Mouse (Mus musculus) large intestine, adult 2 months (tissue): ENCODE data around the gene Il9r. TPM values are rescaled to one million over a fixed set of nuclear protein-coding genes. Genes with fewer than 3 reads are reported as not detected.

Experiments
- DNase-seq: peaks from one replicate; pipeline ENCODE4 v3.0.0-alpha.2; 2012; ENCODE audit warnings: low read depth, low spot score
- WGBS: fragments of 180-500 bp; shearing (Covaris S2); methylation state at CpG from one replicate; pipeline ENCODE4 v1.1.7; 2018; 5-methylcytosine and 5-hydroxymethylcytosine counted together
- polyA plus RNA-seq: library from polyadenylated mRNA; depleted of rRNA; stranded (reverse); fragments of >200 nt; gene quantifications from 2 replicates; pipeline ENCODE4 v1.2.3, GENCODE M21; 2012; rRNA removed

The Il9r gene
- 1.3 and 2.3 TPM in 2 replicates for polyA plus RNA-seq

DNA sequence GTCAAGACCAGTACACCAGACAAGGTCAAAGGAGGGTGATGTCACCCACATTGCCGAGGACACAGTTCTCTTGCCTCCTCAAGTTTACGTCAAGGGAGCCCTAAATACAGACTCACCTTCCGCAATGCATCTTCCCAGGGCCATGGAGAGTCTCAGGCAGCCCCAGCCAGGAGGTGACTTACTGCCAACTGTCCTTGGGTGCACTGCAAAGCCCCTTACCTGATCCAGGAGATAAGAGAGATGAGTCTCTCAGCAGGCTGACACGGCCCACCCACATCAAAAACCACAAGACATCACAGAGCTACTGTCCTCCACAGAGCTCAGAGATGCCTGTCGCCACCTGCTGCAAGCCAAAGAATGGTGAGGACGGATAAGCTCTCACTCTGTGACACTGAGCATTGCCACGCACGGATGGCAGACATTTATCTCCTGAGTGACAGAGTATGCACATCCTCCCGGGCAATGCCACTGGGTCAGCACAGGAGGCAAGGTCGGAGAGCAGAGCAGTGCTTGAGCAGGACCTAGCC, at the start of gene Il9r:
Il9r (minus strand) TSS at position 205 of the 527 bp plus-strand sequence.
- DNase-seq: no peak
- 63% methylated on average over 10 of the region's 10 CpGs for WGBS

DNA sequence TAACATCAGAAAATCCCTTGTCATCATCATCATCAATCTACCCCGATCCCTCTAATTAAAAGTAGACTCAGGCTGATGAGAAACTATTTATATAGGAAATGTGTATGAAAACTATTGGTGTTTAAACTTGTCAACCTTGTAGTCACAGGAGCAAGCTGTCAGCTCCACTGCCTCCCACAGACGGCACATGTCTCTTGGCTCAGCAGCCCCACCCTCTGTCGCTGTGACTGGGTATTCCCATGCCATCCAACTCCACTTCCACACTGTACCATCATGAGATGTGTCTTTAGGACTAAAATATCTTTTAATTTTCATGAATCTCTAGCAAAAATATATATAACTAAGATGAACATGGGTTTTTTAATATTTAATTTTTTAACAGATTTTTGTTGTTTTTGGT, 48.3 kb upstream of the Il9r start:
- WGBS: 86% methylated on average over 3 of the region's 3 CpGs
- no peak for DNase-seq

DNA sequence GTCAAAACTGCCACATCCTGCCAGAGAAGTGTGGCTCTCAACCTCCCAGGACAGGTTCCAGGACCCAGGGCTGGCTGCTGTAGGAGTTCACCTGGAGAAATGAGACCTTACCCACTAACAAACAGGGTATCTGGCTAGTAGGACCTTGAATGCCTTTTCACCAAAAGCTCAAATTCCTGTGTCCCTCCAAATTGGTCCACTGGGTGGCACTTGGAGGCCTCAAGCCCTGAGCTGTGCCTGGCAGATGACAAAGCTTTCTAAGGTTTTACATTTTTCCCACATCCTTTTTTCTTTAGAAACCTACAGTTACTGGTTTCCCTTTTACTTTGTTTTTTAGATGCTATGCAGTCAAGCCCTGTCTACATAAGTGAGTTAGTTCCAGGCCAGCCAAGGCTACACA, 47.0 kb upstream of the Il9r start:
- no peak for DNase-seq

DNA sequence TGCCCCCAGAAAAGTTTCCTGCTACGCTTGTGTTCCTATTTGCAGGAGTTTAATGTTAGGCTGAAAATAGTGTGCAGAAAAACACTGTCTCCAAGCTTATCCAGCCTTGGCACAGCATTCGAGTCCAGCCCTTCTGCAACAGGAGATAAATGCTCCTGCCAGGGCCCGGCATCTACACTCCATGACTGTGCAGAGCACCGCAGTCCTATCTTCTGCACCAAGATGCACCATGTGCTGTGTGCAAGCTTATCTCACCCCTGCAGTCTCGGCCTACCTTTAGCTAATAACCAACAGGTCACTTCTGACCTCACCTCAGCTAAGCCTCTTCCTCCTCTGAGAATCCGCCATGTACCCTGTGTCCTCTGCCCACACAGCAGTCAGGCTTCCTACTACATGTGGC, 45.5 kb upstream of the Il9r start:
- 93% methylated on average over 6 of the region's 6 CpGs for WGBS

DNA sequence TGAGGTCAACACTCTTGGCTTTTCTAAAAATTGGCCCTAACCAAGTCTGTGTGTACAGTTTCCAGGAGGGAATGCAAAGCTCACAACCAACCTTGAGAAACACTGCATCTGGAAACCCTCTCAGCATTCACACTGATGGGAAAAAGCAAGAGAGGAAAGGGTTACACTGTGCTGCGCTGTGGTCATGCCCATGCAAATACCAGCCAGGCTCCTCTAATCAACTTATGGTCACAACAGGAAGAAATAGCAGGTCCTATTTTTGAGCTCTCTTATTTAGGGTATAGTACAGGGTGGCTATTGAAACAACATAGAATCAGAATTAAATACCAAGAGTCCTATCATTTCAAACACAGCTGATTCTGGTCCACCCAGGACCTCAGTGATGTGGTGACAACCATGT, 44.5 kb upstream of the Il9r start:
- no peak for DNase-seq
- 94% methylated on average over 1 of the region's 1 CpGs for WGBS

More for the DNA sequence above, 45.5 kb upstream of the Il9r start:
- DNase-seq: no peak

DNA sequence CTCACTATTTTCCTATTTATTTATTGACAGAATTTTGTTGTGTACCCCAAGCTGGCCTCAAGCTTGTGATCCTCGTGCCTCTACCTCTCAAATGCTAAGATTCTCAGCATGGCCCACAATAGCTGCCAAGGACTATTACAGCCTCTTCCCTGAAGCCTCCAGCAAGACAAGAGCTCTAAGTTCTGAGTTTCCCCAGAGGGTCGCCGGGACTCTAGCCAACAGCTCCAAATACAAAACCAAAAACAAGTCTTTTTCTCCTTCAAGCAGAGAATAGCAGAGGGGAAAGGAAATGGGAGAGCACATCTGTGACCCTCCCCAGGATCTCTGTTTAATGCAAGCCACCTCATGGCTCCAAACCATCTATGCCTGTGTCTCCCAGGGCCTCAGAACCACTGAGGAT, 44.0 kb upstream of the Il9r start:
- DNase-seq: no peak
- 73% methylated on average over 3 of the region's 3 CpGs for WGBS

DNA sequence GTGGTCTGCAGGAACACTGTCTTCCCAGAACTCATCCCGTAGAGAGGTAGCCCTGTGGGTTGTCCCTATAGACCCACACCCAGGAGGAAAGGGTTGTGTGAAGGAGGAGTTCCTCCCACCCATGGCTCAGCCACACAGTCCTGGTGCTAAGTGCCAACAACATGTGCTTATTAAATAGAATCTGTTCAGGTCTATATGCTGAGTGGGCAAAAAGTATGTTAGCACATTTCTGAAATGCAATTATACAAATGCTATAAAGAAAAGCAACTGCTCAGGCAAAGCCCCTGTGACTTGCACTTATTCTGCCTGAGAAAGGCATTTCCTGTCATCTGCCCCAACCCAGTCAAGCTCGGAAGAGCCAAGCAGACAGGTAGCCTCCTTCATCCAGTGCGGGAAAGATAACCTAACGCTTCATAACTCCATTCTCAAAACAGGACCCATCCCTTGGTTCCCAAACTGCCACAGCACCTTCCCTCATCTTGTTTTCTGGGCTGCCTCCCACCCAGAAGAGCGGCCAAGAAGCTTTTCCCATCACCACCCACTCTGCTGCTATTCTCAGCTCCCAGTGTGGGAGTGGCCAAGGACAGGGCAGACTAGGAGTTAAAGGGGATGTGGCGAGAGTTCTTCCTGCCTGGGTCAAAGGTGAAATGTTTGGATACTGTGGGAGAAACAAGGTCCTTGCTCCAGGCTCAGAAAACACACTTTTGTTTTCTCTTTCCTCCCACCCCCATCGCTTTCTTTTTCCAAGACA, 43.3 kb upstream of the Il9r start:
- WGBS: 73% methylated on average over 7 of the region's 7 CpGs
- DNase-seq: no peak

DNA sequence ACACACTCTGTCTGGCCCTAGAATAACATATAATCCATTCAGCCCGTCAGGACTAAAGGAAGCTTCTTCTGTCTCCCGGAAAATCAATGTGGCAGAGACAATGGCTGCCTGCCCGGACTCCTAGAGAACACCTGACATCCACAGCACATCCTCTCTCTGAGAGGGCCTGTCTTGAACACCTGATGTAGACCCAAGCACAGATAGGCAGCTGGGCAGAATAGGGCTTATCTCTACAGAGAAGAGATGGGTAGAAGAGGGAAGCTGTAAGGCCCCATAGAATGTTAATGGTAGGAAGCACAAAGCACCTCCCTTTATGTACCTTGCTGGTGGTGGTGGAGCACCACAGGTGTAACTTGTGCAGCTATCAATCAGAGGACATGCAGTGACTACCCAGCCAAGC, 42.1 kb upstream of the Il9r start:
- DNase-seq: no peak
- 70% methylated on average over 3 of the region's 3 CpGs for WGBS

DNA sequence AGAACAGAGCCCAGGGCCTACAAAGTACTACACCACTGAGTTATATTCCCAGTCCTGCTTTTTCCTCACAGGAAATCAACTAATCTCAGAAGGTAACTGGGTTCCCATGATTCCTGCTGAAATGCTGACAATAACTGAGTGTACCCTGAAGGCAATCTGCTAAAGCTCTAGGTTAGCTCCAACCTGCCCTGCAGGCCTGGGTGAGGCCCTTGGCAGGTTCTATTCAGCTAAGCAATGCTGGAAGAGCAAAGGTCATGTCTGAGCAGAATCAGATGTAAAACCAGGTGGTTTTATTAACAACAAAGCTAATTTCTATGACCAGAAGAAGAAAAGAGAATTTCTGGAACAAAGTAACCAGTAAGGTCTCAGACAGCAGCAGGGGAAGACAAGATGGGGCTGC, 41.3 kb upstream of the Il9r start:
- no peak for DNase-seq

DNA sequence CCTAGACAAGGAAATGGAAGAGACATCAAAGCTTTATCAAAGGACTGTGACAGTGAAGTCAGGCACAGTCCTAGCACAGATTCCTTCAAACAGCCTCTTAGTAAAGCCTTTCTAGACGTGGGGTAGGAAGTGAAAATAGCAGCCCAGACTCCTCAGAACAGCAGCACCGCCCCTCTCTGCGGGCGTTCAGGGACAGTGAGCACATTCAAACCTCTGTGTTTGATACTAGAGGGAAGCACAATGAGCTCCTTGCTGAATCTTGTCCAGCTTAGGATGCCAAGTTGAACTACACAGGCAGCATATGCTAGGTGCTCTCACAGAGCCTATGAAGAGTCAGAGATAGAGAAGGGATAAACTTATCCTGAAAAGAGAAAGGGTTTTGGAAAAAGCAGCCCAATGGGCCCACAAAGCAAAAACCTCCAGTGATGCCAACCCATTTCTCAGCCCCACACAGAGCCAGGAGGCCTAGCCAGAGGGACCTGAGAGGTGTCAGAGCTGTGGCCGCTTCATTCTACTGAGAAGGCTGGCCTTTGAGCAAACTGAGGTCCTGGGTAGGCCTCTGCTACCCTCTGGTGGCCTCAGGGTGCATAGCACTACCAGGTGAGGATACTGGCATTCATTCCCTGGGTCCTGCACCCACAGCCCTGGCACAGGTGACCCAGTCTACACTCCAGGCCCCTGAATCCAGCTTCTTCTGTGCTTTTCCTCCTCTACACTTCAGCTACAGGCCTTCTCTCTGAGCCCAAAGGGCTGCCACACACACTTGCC, 38.2 kb upstream of the Il9r start:
- DNase-seq: no peak
- WGBS: 69% methylated on average over 5 of the region's 5 CpGs

DNA sequence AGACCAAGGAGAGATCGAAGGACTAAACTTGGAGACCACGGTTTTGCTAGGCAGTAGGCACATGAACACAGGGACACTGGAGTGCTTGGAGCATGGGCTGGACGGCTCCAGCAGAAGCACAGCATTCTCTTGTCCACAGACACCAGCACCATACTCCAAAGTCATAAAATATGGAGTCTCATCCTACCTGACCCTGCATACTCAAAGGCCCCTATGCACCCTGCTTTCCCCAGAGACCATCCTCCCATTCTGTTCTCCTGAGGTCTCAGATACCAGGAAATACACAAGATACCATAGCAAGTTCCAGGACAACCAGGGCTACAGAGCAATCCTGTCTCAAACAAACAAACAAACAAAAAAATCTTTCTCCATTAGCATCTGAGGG, 37.3 kb upstream of the Il9r start:
- DNase-seq: no peak
- WGBS: 94% methylated on average over 3 of the region's 3 CpGs

DNA sequence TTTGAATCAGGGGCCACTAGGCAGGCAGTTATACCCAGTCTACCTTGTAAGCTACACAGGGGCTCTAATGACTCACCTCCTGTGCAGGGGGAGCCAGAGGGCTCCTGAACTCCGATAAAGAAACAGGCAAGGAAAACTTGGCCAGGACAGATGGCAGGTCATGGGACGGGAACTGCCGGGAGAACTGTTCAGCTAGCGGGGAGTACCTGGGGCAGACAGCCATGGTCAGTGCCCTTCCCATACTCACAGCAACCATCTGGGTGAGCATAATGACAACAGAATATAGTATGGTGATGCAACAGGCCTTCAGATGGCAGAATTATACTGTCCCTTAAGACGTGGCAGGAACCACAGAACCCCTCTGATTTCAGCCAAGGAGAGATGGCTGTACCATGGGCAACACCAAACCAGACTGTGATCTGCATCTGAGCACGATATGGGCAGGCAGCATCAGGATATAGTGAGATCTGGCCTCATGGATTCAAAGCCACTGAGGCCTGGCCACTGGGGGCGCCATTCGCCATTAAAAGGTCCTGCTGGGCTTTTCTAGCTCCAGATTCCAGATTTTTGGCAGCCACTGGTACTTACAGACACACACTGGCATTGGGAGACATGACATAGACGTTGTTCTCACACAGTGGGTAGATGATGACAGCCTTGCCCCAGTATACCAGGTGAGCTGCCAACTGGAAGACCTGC, 36.8 kb upstream of the Il9r start:
- 65% methylated on average over 9 of the region's 9 CpGs for WGBS
- no peak for DNase-seq

DNA sequence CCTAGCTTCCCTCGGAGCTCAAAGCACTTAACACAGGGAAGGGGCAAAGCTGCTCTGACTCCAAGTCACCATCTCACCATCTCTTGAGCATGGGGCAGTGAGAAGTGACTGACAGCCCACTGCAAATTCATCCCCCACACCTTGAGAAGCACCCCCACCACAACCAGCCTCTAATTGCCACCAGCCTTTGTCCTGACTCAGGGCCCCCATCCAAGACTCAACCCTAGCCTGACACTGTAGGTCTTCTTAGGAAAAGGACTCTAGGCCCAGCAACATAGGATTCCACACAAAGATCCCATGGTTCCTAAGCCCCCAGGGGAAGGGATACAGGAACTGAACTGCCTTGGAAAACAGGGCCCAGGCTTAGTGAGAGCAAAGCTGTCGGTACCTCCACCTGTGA, 36.1 kb upstream of the Il9r start:
- 70% methylated on average over 2 of the region's 2 CpGs for WGBS
- DNase-seq: no peak

DNA sequence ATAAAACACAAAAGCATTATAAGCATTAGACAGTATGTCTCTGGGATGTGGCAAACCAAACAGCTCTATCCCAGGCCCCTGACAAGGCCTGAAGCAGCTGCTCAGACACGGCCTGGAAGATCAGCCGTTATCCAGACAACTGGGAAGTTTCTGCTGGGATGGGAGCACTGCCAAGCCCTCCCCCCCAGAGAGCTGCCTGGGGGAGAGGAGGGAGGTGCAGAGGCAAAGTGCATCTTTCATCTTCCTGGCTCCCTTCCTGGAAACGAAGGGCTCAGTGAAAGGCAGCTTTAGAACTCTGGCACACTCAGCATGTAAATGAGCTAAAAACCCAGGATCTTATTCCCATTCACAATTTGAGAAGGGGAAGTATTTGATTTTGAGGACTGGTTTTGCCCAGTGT, 35.6 kb upstream of the Il9r start:
- 11% methylated on average over 3 of the region's 3 CpGs for WGBS

DNA sequence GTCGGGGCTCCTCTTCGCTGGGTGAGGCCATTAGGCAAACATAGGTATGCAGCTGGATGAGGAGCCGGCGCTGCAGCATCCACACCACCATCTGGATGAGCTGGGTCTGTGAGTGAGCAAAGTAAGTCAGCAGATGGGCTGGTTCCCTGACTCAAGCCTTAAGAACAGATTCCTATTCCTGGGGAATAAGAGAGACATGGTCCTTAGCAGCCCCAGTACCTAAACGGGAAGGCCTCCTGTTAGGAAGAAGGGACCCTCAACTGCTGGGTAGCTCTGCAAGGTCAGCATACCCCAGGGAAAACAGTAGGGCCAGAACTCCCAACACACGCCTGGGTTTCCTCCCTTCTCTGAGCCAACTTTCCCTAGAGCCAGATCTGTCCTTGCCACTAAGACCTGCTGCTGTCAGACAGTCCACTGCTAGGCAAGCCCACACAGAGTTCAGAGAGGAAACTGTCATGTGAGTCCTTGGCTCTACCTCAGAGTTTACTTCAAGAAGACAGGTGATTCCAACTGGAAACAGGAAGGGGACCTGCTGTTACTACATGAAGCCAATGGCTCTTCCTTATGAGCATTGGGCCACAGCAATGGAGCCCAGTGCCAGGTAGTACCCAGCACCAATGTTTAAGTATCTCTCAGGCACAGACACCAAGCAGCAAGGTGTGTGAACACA, 34.9 kb upstream of the Il9r start:
- no peak for DNase-seq

More for the DNA sequence above, 35.6 kb upstream of the Il9r start:
- DNase-seq: no peak

DNA sequence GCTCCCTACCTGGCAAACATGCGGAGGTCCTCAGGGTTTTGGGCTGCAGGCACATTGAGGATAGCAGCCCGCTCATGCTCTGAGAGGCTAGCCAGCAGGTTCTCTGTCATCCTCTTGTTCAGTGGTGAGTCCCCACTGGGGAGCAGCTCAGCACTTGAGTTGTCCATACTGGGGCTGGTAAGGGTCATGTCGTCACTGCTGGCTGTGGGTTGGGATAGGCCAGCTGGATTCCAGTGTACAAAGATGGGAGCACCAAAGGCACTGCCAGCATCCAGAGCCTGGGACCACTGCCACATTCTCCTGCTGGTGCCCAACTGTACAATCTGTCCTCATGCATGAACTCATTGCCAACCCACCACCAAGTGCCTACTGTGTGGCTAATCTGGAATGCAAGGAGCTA, 33.8 kb upstream of the Il9r start:
- no peak for DNase-seq
- WGBS: 94% methylated on average over 3 of the region's 3 CpGs

More for the DNA sequence above, 34.9 kb upstream of the Il9r start:
- WGBS: 90% methylated on average over 6 of the region's 6 CpGs

DNA sequence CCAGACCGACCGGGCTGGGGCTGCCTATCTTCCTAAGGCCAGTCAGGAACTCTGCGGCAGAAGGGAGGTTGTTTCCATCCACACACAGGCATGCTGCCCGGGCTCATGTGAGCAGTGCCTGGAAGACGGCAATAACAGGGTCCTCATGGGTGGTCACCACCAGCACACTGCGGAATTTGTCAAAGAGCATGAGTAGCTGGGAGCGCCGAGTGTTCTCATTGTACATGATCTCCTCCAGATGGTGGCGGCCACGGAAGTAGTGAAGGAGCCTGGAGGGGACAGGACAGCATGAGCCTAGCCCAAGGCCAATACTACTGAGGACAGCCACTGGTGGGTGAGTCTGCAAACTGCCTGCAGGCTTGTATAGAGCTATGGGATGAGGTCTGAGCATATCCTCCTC, 32.8 kb upstream of the Il9r start:
- no peak for DNase-seq
- 87% methylated on average over 10 of the region's 10 CpGs for WGBS

DNA sequence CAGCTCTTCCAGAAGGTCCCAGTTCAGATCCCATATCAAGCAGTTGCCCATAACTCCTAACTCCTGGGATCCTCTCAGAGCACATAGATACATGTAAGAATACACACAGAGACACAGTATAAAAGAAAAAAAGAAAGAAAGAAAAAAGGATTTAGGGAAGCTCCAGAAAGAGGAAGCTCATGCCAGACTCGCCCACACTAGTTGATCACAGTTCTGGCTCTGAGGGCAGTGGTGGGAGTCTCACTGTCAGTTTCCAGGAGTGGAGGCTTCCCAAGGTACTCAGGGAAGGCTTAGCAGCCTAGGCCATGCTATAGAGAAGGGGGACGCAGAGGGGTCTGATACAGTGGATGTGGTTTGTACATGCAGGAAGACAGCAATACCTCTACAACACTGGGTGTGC, 31.0 kb upstream of the Il9r start:
- DNase-seq: no peak
- WGBS: 97% methylated on average over 2 of the region's 2 CpGs

DNA sequence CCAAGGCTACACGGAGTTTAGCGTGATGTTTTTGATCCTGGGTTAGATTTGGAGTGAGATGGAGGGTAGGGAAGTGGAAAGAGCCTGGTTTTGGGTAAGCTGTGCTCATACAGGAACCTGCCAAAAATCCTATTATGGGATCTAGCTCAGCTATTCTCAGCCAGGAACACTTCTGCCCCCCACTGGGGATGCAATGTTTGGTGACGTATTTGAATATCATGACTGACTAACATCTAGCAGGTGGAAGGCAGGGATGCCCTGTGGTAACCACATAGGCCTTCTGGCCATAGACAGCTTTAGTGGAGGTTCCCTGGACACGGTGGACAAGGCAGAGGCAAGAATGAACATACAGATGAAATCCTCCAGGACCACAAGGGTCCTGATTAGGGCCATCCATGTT, 30.1 kb upstream of the Il9r start:
- WGBS: 67% methylated on average over 4 of the region's 4 CpGs
- no peak for DNase-seq

DNA sequence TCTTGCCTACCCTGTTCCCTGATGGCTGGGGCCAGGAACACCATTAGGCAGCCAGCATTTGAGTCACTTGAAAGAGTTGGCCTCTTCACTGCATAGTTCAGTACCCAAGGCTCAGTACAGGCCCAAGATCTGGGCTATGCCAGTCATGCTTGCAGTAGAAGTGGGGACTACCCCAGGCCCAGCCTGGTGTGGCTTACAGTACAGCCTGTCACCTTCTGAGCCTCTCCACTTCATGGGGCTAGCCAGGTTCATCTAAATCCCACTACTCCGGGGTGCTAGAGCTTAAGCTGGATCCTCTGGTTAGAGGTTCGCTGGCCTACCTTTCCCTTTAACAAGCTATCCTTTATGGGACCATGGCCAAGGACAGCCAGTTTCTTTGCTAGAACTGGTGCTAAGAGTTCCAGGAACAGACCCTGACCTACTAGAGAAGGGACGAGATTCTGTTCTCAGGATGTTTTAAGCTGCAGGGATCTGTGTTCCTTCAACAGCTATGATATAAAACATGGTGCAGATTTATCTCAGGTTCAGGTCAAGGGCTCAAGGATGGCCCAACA, 28.3 kb upstream of the Il9r start:
- 85% methylated on average over 3 of the region's 3 CpGs for WGBS
- DNase-seq: no peak
